Mouse (Mus musculus) erythroblast, embryonic 14.5 days (primary cell): ENCODE results near the gene Fam198b. TPM values are rescaled to one million over a fixed set of nuclear protein-coding genes. Genes with fewer than 3 reads are reported as not detected.

Experiments
- H3K27me3 ChIP-seq: 2 replicates; pipeline ENCODE4 v1.6.1; 2012; ENCODE audit warnings: inconsistent platforms; ENCODE audit not compliant: control insufficient read depth
- H3K36me3 ChIP-seq: 2 replicates; pipeline ENCODE4 v1.6.1; 2012; ENCODE audit warnings: mild to moderate bottlenecking, inconsistent platforms; ENCODE audit not compliant: control insufficient read depth
- H3K4me1 ChIP-seq: 2 replicates; pipeline ENCODE4 v1.6.1; 2012; ENCODE audit warnings: inconsistent platforms; ENCODE audit not compliant: control insufficient read depth
- H3K4me3 ChIP-seq: replicated peaks from 2 replicates; pipeline ENCODE3; 2012; ENCODE audit warnings: moderate library complexity, mild to moderate bottlenecking, inconsistent platforms
- H3K9me3 ChIP-seq: 2 replicates; pipeline ENCODE4 v1.6.1; 2012; ENCODE audit warnings: low read length, inconsistent platforms, mixed read lengths; ENCODE audit not compliant: control insufficient read depth
- GATA1 ChIP-seq: IDR thresholded peaks from 2 replicates; pipeline ENCODE4 v1.6.1; 2012; ENCODE audit warnings: low read length, inconsistent platforms, mixed read lengths
- TAL1 ChIP-seq: IDR thresholded peaks from 3 replicates; pipeline ENCODE4 v1.6.1; 2012; ENCODE audit warnings: low read length, inconsistent platforms, mixed read lengths
- polyA plus RNA-seq: library from polyadenylated mRNA; stranded (reverse); fragments of >175 nt; gene quantifications from 2 replicates; pipeline ENCODE4 v1.2.3, GENCODE M21; 2012

Fam198b gene
- polyA plus RNA-seq, 1 experiment = 0.01 TPM

DNA sequence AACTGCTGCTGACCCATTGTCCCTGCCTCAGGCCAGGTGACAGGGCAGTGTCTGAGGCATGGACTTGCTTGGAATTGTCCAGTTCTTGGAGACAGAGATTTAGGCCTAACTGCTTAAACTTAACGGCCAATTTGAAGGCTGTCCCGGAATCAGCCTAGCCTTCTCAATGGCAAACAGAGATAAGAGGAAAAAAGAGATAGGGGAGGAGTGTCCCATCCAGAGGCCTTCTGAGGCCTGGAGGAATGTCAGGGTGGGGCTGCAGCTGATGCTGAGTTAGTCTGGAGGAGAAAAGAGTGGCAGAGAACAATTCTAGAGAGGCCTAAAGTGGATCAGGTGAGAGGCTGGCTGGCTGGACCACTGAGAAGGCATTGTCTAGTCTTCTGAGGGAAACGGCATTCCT is 32.2 kb upstream of the Fam198b start:
- Histone ChIP-seq H3K4me1 (peaks cover 43% of the 10 kb centered on the region), H3K9me3 (no peaks in the 10 kb centered on the region), H3K36me3 (no peaks in the 10 kb centered on the region), H3K27me3 (no peaks in the 10 kb centered on the region), H3K4me3 (no peak overlapping the region)
- TF ChIP-seq TAL1 (no peak), GATA1 (no peak)

DNA sequence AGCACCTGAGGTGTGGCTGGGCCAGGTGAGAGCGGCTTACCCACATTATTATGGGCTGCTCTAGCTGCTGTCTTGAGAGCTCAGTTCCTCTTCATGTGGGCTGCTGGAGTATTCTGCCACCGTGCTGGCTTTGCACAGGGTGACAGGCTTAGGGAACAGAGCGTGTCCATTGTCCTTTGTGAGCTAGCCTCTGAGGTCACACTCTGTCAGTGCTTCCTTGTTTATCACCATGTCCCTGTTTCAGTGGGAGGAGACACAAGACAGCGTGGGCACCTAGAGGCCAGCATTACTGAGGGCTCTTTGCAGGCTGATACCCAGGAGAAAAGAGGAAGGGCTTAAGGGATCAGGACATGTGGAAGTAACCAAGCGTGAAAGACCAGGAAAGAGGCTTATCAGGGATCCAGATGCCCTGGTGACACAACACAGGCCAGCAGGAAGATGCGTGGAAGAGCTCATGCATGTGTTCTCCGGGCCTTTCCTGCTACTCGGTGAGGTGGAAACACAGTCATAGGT is 31.6 kb upstream of the Fam198b start, which contains the start of gene Tmem144:
Tmem144 (minus strand) TSS at position 120 of the 513 bp plus-strand sequence.
- H3K9me3 ChIP-seq = no peaks in the 10 kb centered on the region
- peaks cover 43% of the 10 kb centered on the region for H3K4me1 ChIP-seq
- TF ChIP-seq TAL1 = no peak
- TF ChIP-seq GATA1 = no peak
- no peaks in the 10 kb centered on the region for H3K27me3 ChIP-seq
- peak within 1 kb of the TSS; percentile 4 for H3K4me3 ChIP-seq
- H3K36me3 ChIP-seq = no peaks in the 10 kb centered on the region

DNA sequence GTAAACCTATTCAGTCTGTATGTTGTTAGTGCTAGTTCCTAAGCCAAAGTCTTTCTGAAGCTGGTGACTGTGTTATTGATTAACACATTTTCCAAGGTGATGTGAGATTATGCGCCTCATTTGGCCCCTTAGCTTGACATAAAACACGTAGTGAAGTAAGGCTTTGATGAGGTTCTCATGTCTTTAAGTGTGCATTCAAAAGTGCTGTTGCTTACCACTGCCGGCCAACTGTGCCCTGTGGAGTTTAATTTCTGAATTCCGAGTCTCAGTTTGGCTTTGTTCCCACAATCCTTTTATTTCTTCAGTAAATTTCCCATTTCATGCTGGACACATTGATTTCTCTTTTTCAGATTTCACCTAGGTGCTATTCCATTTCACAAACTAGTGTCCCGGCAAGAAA is 26.6 kb upstream of the Fam198b start:
- Histone ChIP-seq H3K36me3 (no peaks in the 10 kb centered on the region), H3K4me3 (no peak overlapping the region), H3K9me3 (no peaks in the 10 kb centered on the region), H3K4me1 (peaks cover 12% of the 10 kb centered on the region), H3K27me3 (no peaks in the 10 kb centered on the region)
- TF ChIP-seq GATA1 (no peak), TAL1 (no peak)

DNA sequence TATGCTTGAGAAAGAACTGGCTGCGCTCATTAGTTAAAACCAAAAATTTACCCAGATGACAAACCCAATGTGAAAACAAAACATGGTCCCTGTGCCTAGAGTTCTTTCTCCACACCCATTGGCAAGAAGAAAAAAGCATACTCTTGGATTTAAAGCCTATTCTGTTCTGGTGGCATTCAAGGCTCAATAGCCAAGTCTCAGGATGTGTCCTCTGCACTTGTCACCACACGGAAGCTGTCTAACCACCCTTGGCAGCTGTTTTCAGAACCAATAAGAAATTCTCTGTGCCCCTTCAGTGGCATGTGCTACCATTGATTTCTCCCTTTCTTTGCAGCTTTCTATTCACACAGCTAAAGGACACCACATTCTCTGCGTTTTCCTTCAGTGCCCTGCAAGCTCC is 26.1 kb upstream of the Fam198b start:
- Histone ChIP-seq H3K4me1 (peaks cover 9% of the 10 kb centered on the region), H3K36me3 (no peaks in the 10 kb centered on the region), H3K27me3 (no peaks in the 10 kb centered on the region), H3K9me3 (no peaks in the 10 kb centered on the region), H3K4me3 (no peak overlapping the region)
- TF ChIP-seq GATA1 (no peak), TAL1 (no peak)

DNA sequence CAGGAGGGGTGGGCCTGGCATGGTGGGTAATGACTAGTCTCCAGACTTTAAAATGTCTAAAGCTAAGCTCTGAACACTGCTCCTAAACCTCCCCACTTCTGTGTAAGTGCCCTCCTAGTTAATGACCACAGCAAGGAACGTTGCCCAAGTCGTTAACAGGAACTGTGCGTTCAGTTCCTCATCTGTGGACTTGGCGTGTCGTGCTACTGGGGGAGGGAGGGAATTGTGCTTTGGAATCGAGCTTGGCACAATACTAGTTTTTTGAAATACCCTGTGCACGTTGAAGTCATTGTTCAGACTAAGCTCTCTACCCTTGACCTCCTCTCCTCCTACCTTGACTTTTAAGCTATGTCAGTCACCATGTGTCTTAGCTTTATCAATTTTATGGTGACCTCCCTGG is 19.5 kb upstream of the Fam198b start:
- H3K4me1 ChIP-seq = no peaks in the 10 kb centered on the region
- no peaks in the 10 kb centered on the region for H3K36me3 ChIP-seq
- TF ChIP-seq TAL1 (no peak), GATA1 (no peak)
- no peaks in the 10 kb centered on the region for H3K27me3 ChIP-seq
- no peaks in the 10 kb centered on the region for H3K9me3 ChIP-seq
- no peak overlapping the region for H3K4me3 ChIP-seq

DNA sequence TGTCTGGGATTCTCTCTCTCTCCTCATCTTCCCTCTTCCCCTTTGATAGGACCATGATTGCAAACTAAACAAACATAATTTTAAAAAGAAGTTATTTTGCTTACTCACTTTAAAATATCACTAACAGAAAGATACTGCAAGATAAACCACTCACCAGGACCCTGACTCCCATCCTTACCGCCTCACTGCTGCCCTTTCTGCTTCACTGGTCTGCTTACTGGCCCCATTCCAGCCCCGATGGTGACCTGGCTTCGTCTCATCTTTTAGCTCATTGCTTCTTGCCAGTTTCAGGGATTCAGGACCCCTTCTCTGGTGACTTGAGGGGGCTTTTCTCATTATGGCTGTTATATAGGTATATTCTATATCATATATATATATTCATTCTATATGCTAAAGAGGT is 18.2 kb upstream of the Fam198b start:
- Histone ChIP-seq H3K27me3 (no peaks in the 10 kb centered on the region), H3K9me3 (no peaks in the 10 kb centered on the region), H3K4me1 (no peaks in the 10 kb centered on the region), H3K4me3 (no peak overlapping the region), H3K36me3 (no peaks in the 10 kb centered on the region)
- TF ChIP-seq TAL1 = no peak
- TF ChIP-seq GATA1 = no peak

DNA sequence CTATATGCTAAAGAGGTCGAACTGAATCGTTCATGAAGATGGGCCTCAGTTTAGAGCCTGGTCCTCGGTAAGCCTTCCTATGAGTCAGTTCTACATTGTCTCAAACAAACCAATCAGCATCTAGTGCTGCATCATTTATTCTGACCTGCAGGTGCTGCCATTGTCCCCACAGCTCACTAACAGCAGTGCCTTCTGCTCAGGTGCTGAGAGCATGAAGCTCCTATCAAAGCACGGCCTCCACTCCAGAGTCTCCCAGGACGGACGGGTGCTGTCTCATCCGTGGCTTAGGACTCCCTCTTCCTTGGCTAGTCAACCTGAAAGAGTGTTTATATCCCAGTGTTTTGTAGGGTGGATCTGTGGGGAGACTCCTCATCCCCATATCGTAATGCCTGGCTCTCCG is 17.8 kb upstream of the Fam198b start:
- no peaks in the 10 kb centered on the region for H3K36me3 ChIP-seq

DNA sequence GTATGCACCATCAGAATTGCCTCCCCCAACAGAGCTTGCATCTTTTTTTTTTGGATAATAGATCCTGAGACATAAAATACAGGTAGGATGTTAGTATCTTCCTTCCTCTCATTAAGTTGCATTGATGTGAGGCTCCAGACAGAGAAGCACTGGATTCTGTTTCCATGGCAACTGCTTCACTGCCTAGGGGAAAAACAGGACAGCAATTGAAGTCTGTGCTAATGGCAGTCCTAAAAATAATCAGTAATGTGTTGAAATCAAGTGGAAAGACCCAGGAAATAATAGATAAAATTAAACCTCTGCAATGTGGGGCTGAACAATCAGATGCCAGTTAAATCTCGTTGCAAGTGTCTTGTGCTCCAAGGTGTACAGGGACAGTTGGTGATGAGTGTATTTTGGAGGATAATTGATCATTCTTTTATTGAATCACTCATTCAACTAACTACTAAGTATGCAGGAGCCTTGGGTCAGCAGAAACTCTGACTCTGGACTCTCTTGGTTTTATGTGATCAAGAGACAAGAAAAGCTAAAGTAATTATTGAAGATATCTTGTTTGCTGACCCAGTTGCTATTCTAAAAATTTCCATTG is 17.1 kb upstream of the Fam198b start:
- Histone ChIP-seq H3K4me1 (no peaks in the 10 kb centered on the region), H3K9me3 (no peaks in the 10 kb centered on the region), H3K4me3 (no peak overlapping the region), H3K27me3 (no peaks in the 10 kb centered on the region), H3K36me3 (no peaks in the 10 kb centered on the region)
- TF ChIP-seq TAL1 = no peak
- no peak for TF ChIP-seq GATA1

More for the DNA sequence above, 17.8 kb upstream of the Fam198b start:
- Histone ChIP-seq H3K27me3 (no peaks in the 10 kb centered on the region), H3K9me3 (no peaks in the 10 kb centered on the region), H3K4me1 (no peaks in the 10 kb centered on the region), H3K4me3 (no peak overlapping the region)
- TF ChIP-seq GATA1 (no peak), TAL1 (no peak)

DNA sequence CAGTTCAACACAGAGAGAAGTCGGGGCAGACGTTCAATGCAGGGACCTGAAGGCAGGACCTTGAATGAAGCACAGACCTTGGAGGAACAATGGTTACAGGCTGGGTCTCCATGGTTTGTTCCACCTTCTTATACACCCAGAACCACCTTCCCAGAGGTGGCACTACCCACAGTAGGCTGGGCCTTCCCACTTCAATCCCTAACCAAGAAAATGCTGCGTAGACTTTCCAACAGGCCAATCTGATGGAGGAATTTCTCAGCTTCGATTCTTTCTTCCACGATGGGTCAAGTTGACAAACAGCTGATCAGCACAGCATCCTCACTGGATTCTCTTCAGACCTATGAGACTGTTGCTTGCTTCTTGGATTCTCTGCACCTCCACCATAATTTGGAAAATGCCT is 8.9 kb upstream of the Fam198b start:
- H3K27me3 ChIP-seq = no peaks in the 10 kb centered on the region
- no peaks in the 10 kb centered on the region for H3K4me1 ChIP-seq
- H3K9me3 ChIP-seq = no peaks in the 10 kb centered on the region
- H3K4me3 ChIP-seq = no peak overlapping the region
- no peaks in the 10 kb centered on the region for H3K36me3 ChIP-seq
- TF ChIP-seq TAL1 (no peak), GATA1 (no peak)

DNA sequence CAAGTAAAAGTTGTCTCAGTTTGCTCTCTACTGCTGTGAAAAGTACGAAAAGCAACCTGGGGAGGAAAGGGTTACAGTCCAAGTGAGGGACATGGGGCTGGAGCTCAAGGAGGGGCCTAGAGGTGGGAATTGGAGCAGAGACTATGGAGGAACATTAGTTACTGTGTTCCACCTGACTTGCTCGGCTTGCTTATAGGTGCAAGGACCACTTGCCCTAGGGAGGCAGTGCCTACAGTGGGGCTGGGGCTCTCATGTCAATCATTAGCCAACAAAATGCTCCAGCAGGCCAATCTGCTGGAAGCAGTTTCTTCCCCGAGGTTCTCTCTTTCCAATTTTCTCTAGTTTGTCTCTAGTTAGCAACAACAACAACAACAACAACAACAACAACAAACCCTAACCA is 6.0 kb upstream of the Fam198b start:
- H3K4me3 ChIP-seq = no peak overlapping the region
- no peaks in the 10 kb centered on the region for H3K4me1 ChIP-seq
- TF ChIP-seq GATA1 = no peak

More for the DNA sequence above, 6.0 kb upstream of the Fam198b start:
- no peaks in the 10 kb centered on the region for H3K27me3 ChIP-seq
- H3K9me3 ChIP-seq = no peaks in the 10 kb centered on the region
- H3K36me3 ChIP-seq = no peaks in the 10 kb centered on the region
